Comparison of ENCODE assay signal across 29 mouse cellular contexts in the genomic region with DNA sequence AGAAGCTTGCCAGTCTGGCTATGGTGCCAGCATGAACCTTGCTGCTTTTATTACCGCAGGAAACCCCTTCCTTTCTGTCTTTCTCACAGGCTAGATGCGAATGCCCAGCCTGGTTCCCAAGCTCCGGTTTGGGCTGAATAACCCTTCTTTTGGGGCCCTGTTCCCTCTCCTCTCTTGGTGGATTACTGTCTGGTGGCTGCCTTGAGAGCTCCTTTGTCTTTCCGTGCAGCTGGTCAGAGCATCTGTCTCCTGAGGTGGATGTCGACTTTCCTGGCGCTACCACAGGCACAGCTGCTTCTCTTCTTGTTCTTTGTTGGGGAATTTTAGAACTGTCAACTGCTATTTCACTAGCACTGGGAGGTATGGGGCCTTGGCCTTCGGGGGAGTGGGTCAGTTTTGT. TPM values are rescaled to one million over a fixed set of nuclear protein-coding genes. Genes with fewer than 3 reads are reported as not detected.
DNase-seq lines count a peak whose midpoint lies in the region; ATAC-seq and TF ChIP-seq lines count a peak whose summit lies in the region.
"Had no signal": no experiment of that assay in that cellular context is flagged by ENCODE, and none has a peak within 500 bp of the region (broad histone marks: within the 10 kb centered on the region; RNA-seq: fewer than 3 reads in every experiment).

No protein-coding gene starts in this region.

- H3K4me2 ChIP-seq in forebrain, postnatal 0 days (ENCODE audit: low read depth): no peak overlapping the region
- H3K4me2 ChIP-seq in forebrain, embryonic 11.5 days (ENCODE audit: low read depth, low read length, severe bottlenecking): no peak overlapping the region
- no peak overlapping the region for H3K4me2 ChIP-seq in midbrain, postnatal 0 days (ENCODE audit: low read depth, low read length, poor library complexity, severe bottlenecking)
- H3K4me2 ChIP-seq in midbrain, embryonic 13.5 days (replicated peaks): no peak overlapping the region
- no peak overlapping the region for H3K4me2 ChIP-seq in limb, embryonic 14.5 days (replicated peaks; ENCODE audit: low read depth, low read length, severe bottlenecking)
- H3K4me2 ChIP-seq: embryonic facial prominence, embryonic 15.5 days; forebrain, embryonic 12.5 days; forebrain, embryonic 15.5 days; heart, embryonic 13.5 days; hindbrain, embryonic 12.5 days; hindbrain, embryonic 15.5 days; intestine, embryonic 15.5 days had no signal

- H3K4me3 ChIP-seq in forebrain, postnatal 0 days (ENCODE audit: low read depth, low read length): no peak overlapping the region
- H3K4me3 ChIP-seq in forebrain, embryonic 11.5 days (ENCODE audit: low read depth, low read length): no peak overlapping the region
- no peak overlapping the region; the same call in 1 of the 2 replicates for H3K4me3 ChIP-seq in layer of hippocampus, adult 2 months
- no peak overlapping the region for H3K4me3 ChIP-seq in midbrain, postnatal 0 days (ENCODE audit: low read depth, low read length)
- H3K4me3 ChIP-seq in midbrain, embryonic 13.5 days (replicated peaks): no peak overlapping the region
- H3K4me3 ChIP-seq in limb, embryonic 14.5 days (replicated peaks; ENCODE audit: low read length): no peak overlapping the region
- H3K4me3 ChIP-seq: embryonic facial prominence, embryonic 15.5 days; forebrain, embryonic 12.5 days; forebrain, embryonic 15.5 days; heart, embryonic 13.5 days; hindbrain, embryonic 12.5 days; hindbrain, embryonic 15.5 days; intestine, embryonic 15.5 days had no signal

- H3K4me1 ChIP-seq in forebrain, postnatal 0 days (ENCODE audit: insufficient read depth): no peaks in the 10 kb centered on the region
- H3K4me1 ChIP-seq in forebrain, embryonic 11.5 days (replicated peaks; ENCODE audit: control insufficient read depth, insufficient read depth, low read length): no peaks in the 10 kb centered on the region
- no peaks in the 10 kb centered on the region for H3K4me1 ChIP-seq in midbrain, postnatal 0 days (ENCODE audit: insufficient read depth, low read length)
- H3K4me1 ChIP-seq in midbrain, embryonic 13.5 days (replicated peaks): no peaks in the 10 kb centered on the region
- no peaks in the 10 kb centered on the region for H3K4me1 ChIP-seq in limb, embryonic 14.5 days (ENCODE audit: control insufficient read depth, insufficient read depth, low read length)
- H3K4me1 ChIP-seq: embryonic facial prominence, embryonic 15.5 days; forebrain, embryonic 12.5 days; forebrain, embryonic 15.5 days; hindbrain, embryonic 12.5 days; hindbrain, embryonic 15.5 days; intestine, embryonic 15.5 days had no signal

- WGBS in forebrain, postnatal 0 days: 71% methylated on average over 7 of the region's 7 CpGs
- 81% methylated on average over 7 of the region's 7 CpGs for WGBS in forebrain, embryonic 11.5 days
- 61% methylated on average over 7 of the region's 7 CpGs for WGBS in midbrain, postnatal 0 days
- WGBS in midbrain, embryonic 13.5 days: 60% methylated on average over 7 of the region's 7 CpGs
- WGBS in limb, embryonic 14.5 days: 73% methylated on average over 7 of the region's 7 CpGs

- ATAC-seq in forebrain, postnatal 0 days: peak; percentile 40; the same call in 1 of the 2 replicates
- ATAC-seq in forebrain, embryonic 11.5 days (replicated peaks; ENCODE audit: low FRiP score): no peak
- no peak for ATAC-seq in midbrain, postnatal 0 days (ENCODE audit: low FRiP score)
- ATAC-seq in midbrain, embryonic 13.5 days: no peak
- no peak; the same call in 1 of the 2 replicates for ATAC-seq in limb, embryonic 14.5 days (ENCODE audit: low FRiP score, low read depth)
- ATAC-seq: forebrain, embryonic 15.5 days; intestine, embryonic 15.5 days; Patski had no signal

- no peak overlapping the region for H3K27ac ChIP-seq in forebrain, postnatal 0 days (ENCODE audit: low read depth, low read length)
- no peak overlapping the region for H3K27ac ChIP-seq in forebrain, embryonic 11.5 days (ENCODE audit: low read depth, low read length)
- H3K27ac ChIP-seq in layer of hippocampus, adult 2 months: peak overlapping the region; percentile 59; the same call in 1 of the 2 replicates
- no peak overlapping the region for H3K27ac ChIP-seq in midbrain, postnatal 0 days (ENCODE audit: low read depth, low read length)
- H3K27ac ChIP-seq in midbrain, embryonic 13.5 days: no peak overlapping the region
- H3K27ac ChIP-seq in limb, embryonic 14.5 days (replicated peaks; ENCODE audit: low read depth, low read length): no peak overlapping the region
- H3K27ac ChIP-seq: embryonic facial prominence, embryonic 15.5 days; forebrain, embryonic 12.5 days; forebrain, embryonic 15.5 days; heart, embryonic 13.5 days; hindbrain, embryonic 12.5 days; hindbrain, embryonic 15.5 days; intestine, embryonic 15.5 days had no signal

- TF ChIP-seq POLR2A in limb, embryonic 14.5 days (IDR thresholded peaks at IDR 0.05; ENCODE audit: borderline replicate concordance, extremely low read depth, insufficient read depth, insufficient read length): no peak

- no peak for DNase-seq in forebrain, postnatal 0 days
- no peak for DNase-seq in forebrain, embryonic 11.5 days (ENCODE audit: low spot score)
- no peak for DNase-seq in layer of hippocampus, adult 2 months (ENCODE audit: low spot score in 2 of 2)
- DNase-seq in layer of hippocampus, adult 9-11 months: no peak
- peak; percentile 16 for DNase-seq in midbrain, postnatal 0 days (ENCODE audit: low spot score)
- peak; percentile 35 for DNase-seq in limb, embryonic 14.5 days (ENCODE audit: low spot score)
- no peak for DNase-seq in right cerebral cortex, postnatal 4 days
- DNase-seq: adrenal gland, adult 2 months; adrenal gland, postnatal 14 days; B cell, adult 2 months; cerebellum, adult 11-12 months; cerebellum, adult 8-10 months; cerebellum, postnatal 36 days; embryo, embryonic 11 days; gastrocnemius, postnatal 10 days; heart, adult 11 months; heart, postnatal 14 days; heart, postnatal 4 days had no signal

- H3K9ac ChIP-seq in forebrain, postnatal 0 days: no peak overlapping the region
- no peak overlapping the region for H3K9ac ChIP-seq in forebrain, embryonic 11.5 days (ENCODE audit: low read length)
- no peak overlapping the region for H3K9ac ChIP-seq in midbrain, postnatal 0 days (replicated peaks; ENCODE audit: low read length, poor library complexity, severe bottlenecking)
- H3K9ac ChIP-seq in midbrain, embryonic 13.5 days (replicated peaks): no peak overlapping the region
- no peak overlapping the region for H3K9ac ChIP-seq in limb, embryonic 14.5 days (ENCODE audit: low read depth, low read length, severe bottlenecking)
- H3K9ac ChIP-seq: embryonic facial prominence, embryonic 15.5 days; forebrain, embryonic 12.5 days; forebrain, embryonic 15.5 days; heart, embryonic 13.5 days; hindbrain, embryonic 12.5 days; hindbrain, embryonic 15.5 days; intestine, embryonic 15.5 days had no signal

- TF ChIP-seq CTCF in forebrain, postnatal 0 days (IDR thresholded peaks at IDR 0.05; ENCODE audit: low read depth): no peak
- TF ChIP-seq CTCF in layer of hippocampus, adult 2 months (conservative IDR thresholded peaks at IDR 0.05): no peak
- no peak for TF ChIP-seq CTCF in midbrain, postnatal 0 days (IDR thresholded peaks at IDR 0.05)

- no peaks in the 10 kb centered on the region for H3K27me3 ChIP-seq in forebrain, postnatal 0 days (ENCODE audit: insufficient read depth, low read length)
- no peaks in the 10 kb centered on the region for H3K27me3 ChIP-seq in forebrain, embryonic 11.5 days (ENCODE audit: control insufficient read depth, insufficient read depth, low read length)
- H3K27me3 ChIP-seq in midbrain, postnatal 0 days (ENCODE audit: insufficient read depth, low read length): no peaks in the 10 kb centered on the region
- H3K27me3 ChIP-seq in midbrain, embryonic 13.5 days: no peaks in the 10 kb centered on the region
- no peaks in the 10 kb centered on the region for H3K27me3 ChIP-seq in limb, embryonic 14.5 days (ENCODE audit: control insufficient read depth, insufficient read depth, low read length)
- H3K27me3 ChIP-seq: CH12.LX; embryonic facial prominence, embryonic 15.5 days; forebrain, embryonic 12.5 days; forebrain, embryonic 15.5 days; heart, embryonic 13.5 days; hindbrain, embryonic 12.5 days; hindbrain, embryonic 15.5 days; intestine, embryonic 15.5 days; Patski had no signal

- H3K9me3 ChIP-seq in forebrain, postnatal 0 days (ENCODE audit: low read length): no peaks in the 10 kb centered on the region
- H3K9me3 ChIP-seq in forebrain, embryonic 11.5 days (ENCODE audit: control insufficient read depth, low read length): no peaks in the 10 kb centered on the region
- H3K9me3 ChIP-seq in midbrain, postnatal 0 days (ENCODE audit: low read length): no peaks in the 10 kb centered on the region
- no peaks in the 10 kb centered on the region for H3K9me3 ChIP-seq in midbrain, embryonic 13.5 days
- no peaks in the 10 kb centered on the region for H3K9me3 ChIP-seq in limb, embryonic 14.5 days (ENCODE audit: control insufficient read depth, low read length)
- H3K9me3 ChIP-seq: embryonic facial prominence, embryonic 15.5 days; forebrain, embryonic 12.5 days; forebrain, embryonic 15.5 days; G1E; heart, embryonic 13.5 days; hindbrain, embryonic 12.5 days; hindbrain, embryonic 15.5 days; intestine, embryonic 15.5 days had no signal

- H3K36me3 ChIP-seq in forebrain, postnatal 0 days (ENCODE audit: insufficient read depth): no peaks in the 10 kb centered on the region; the same call in 1 of the 2 replicates
- H3K36me3 ChIP-seq in forebrain, embryonic 11.5 days (ENCODE audit: control insufficient read depth, insufficient read depth, low read length): no peaks in the 10 kb centered on the region; the same call in 1 of the 2 replicates
- H3K36me3 ChIP-seq in midbrain, postnatal 0 days (ENCODE audit: insufficient read depth, low read length): peaks cover 4% of the 10 kb centered on the region; the same call in 1 of the 2 replicates
- peaks cover 29% of the 10 kb centered on the region for H3K36me3 ChIP-seq in midbrain, embryonic 13.5 days
- H3K36me3 ChIP-seq in limb, embryonic 14.5 days (ENCODE audit: control insufficient read depth, insufficient read depth, low read length): peaks cover 17% of the 10 kb centered on the region
- H3K36me3 ChIP-seq: forebrain, embryonic 15.5 days; hindbrain, embryonic 15.5 days had no signal

RNA-seq across cellular contexts. Expression of a gene that starts 59.0 kb away (rescaled TPM):
- total RNA-seq in forebrain, postnatal 0 days (2014; rRNA removed): 39.1 and 40.6 TPM in 2 replicates
- 62.1 and 72.8 TPM in 2 replicates for polyA plus RNA-seq in forebrain, postnatal 0 days (2015; fragmentation: Nextera tagmentation; extraction: Ambion mirVana)
- polyA plus RNA-seq in forebrain, embryonic 11.5 days (2014; fragmentation: Nextera tagmentation; extraction: Ambion mirVana): 167 and 179 TPM in 2 replicates
- total RNA-seq in layer of hippocampus, adult 2 months (2021): 10 to 100 TPM; 24.4 to 27.1 TPM
- total RNA-seq in midbrain, postnatal 0 days (2014; rRNA removed): 27.3 and 39.7 TPM in 2 replicates
- 50.8 and 51.8 TPM in 2 replicates for polyA plus RNA-seq in midbrain, postnatal 0 days (2015; fragmentation: Nextera tagmentation; extraction: Ambion mirVana)
- 112 and 113 TPM in 2 replicates for polyA plus RNA-seq in midbrain, embryonic 13.5 days (2015; fragmentation: Nextera tagmentation; extraction: Ambion mirVana)
- polyA plus RNA-seq in limb, embryonic 14.5 days (2012; rRNA removed): 45.9 and 61.2 TPM in 2 replicates
- 109 and 113 TPM in 2 replicates for polyA plus RNA-seq in limb, embryonic 14.5 days (2014; fragmentation: Nextera tagmentation; extraction: Ambion mirVana)

Comparison
In these comparisons a context has a peak if more than half of its experiments do, and no peak if none do; other contexts are left out.
1. DNase-seq: peak in midbrain, postnatal 0 days (single experiment) and limb, embryonic 14.5 days (single experiment); none in forebrain, postnatal 0 days (single experiment), forebrain, embryonic 11.5 days (single experiment), layer of hippocampus, adult 2 months (0 of 2), layer of hippocampus, adult 9-11 months (single experiment) and right cerebral cortex, postnatal 4 days (single experiment).